9 mouse cellular contexts compared by ENCODE assay signal in genomic region chr6:114131122-114131872, GRCm38 (mm10). TPM values are rescaled to one million over a fixed set of nuclear protein-coding genes. Genes with fewer than 3 reads are reported as not detected.
DNase-seq lines count a peak whose midpoint lies in the region; ATAC-seq and TF ChIP-seq lines count a peak whose summit lies in the region.
"Had no signal": no experiment of that assay in that cellular context is flagged by ENCODE, and none has a peak within 500 bp of the region (broad histone marks: within the 10 kb centered on the region; RNA-seq: fewer than 3 reads in every experiment).

TSS of gene Slc6a11 (plus strand) at chr6:114131241.

- H3K27ac ChIP-seq in heart, embryonic 14.5 days (replicated peaks in 1 of 2; ENCODE audit: control insufficient read depth in 1 of 2, insufficient read depth in 1 of 2, low read depth in 2 of 2, low read length in 2 of 2) = no peak within 1 kb of the TSS
- no peak within 1 kb of the TSS for H3K27ac ChIP-seq in ES-E14 (ENCODE audit: insufficient read depth, low read depth, low read length, poor library complexity, severe bottlenecking)
- peak within 1 kb of the TSS; percentile 66; the same call in 1 of the 2 replicates for H3K27ac ChIP-seq in embryonic facial prominence, embryonic 10.5 days (replicated peaks)
- H3K27ac ChIP-seq in intestine, postnatal 0 days (ENCODE audit: low read depth, low read length) = no peak within 1 kb of the TSS
- peak within 1 kb of the TSS; percentile 55; the same call in 1 of the 2 replicates for H3K27ac ChIP-seq in midbrain, postnatal 0 days (ENCODE audit: low read depth, low read length)

- in situ Hi-C loops in ES-E14 (cut with MboI; ENCODE audit: low sequenced_read_pairs in 2 of 2, unreplicated experiment in 2 of 2) = no loop called here

- H3K27me3 ChIP-seq in heart, embryonic 14.5 days (ENCODE audit: control insufficient read depth, insufficient read depth, low read length) = peaks cover 52% of the 10 kb centered on the region
- H3K27me3 ChIP-seq in embryonic facial prominence, embryonic 10.5 days (replicated peaks; ENCODE audit: low read depth, poor library complexity, severe bottlenecking) = peaks cover 71% of the 10 kb centered on the region
- H3K27me3 ChIP-seq in intestine, postnatal 0 days (replicated peaks; ENCODE audit: control insufficient read depth, insufficient read depth, low read length) = peaks cover 24% of the 10 kb centered on the region
- peaks cover 9% of the 10 kb centered on the region; the same call in 1 of the 2 replicates for H3K27me3 ChIP-seq in midbrain, postnatal 0 days (ENCODE audit: insufficient read depth, low read length)

- peak within 1 kb of the TSS in 1 of 2 experiments; percentile 36; a peak in 3 of 4 replicates for H3K4me3 ChIP-seq in heart, embryonic 14.5 days (ENCODE audit: control insufficient read depth in 1 of 2, insufficient read depth in 1 of 2, low read depth in 1 of 2, low read length in 2 of 2)
- peak within 1 kb of the TSS; percentile 45 to 72; a peak in 3 of 4 replicates for H3K4me3 ChIP-seq in ES-E14 (ENCODE audit: insufficient read depth in 1 of 2, low read depth in 1 of 2, low read length in 2 of 2, poor library complexity in 1 of 2, severe bottlenecking in 1 of 2)
- H3K4me3 ChIP-seq in embryonic facial prominence, embryonic 10.5 days = peak within 1 kb of the TSS; percentile 68
- peak within 1 kb of the TSS; percentile 31 for H3K4me3 ChIP-seq in intestine, postnatal 0 days (ENCODE audit: low read depth, low read length)
- H3K4me3 ChIP-seq in midbrain, postnatal 0 days (ENCODE audit: low read depth, low read length) = peak within 1 kb of the TSS; percentile 47

- 4% methylated on average over 74 of the region's 76 CpGs for WGBS in heart, embryonic 14.5 days
- 4% methylated on average over 76 of the region's 76 CpGs for WGBS in embryonic facial prominence, embryonic 10.5 days
- 3% methylated on average over 64 of the region's 76 CpGs for WGBS in intestine, postnatal 0 days
- 6% methylated on average over 34 of the region's 76 CpGs for WGBS in midbrain, postnatal 0 days

- TF ChIP-seq CTCF in intestine, postnatal 0 days (IDR thresholded peaks at IDR 0.05; ENCODE audit: low read depth) = no peak
- TF ChIP-seq CTCF in midbrain, postnatal 0 days (IDR thresholded peaks at IDR 0.05) = no peak

- no peak for DNase-seq in heart, adult 8-10 months (ENCODE audit: low spot score)
- DNase-seq in ES-E14 (ENCODE audit: low read depth, low spot score) = no peak
- peak; percentile 52 for DNase-seq in embryonic facial prominence, embryonic 10.5 days (ENCODE audit: low spot score)
- peak; percentile 61 for DNase-seq in midbrain, postnatal 0 days (ENCODE audit: low spot score)
- no peak for DNase-seq in natural killer cell, adult 2 months (ENCODE audit: low spot score in 2 of 2)
- no peak for DNase-seq in urinary bladder, postnatal 25 days (ENCODE audit: low spot score)

- H3K9me3 ChIP-seq in heart, embryonic 14.5 days (ENCODE audit: control insufficient read depth, low read length) = no peaks in the 10 kb centered on the region
- no peaks in the 10 kb centered on the region for H3K9me3 ChIP-seq in ES-E14 (ENCODE audit: control insufficient read depth, insufficient read depth, low read depth, low read length)
- H3K9me3 ChIP-seq in embryonic facial prominence, embryonic 10.5 days = no peaks in the 10 kb centered on the region
- no peaks in the 10 kb centered on the region for H3K9me3 ChIP-seq in intestine, postnatal 0 days (ENCODE audit: control insufficient read depth)
- no peaks in the 10 kb centered on the region for H3K9me3 ChIP-seq in midbrain, postnatal 0 days (ENCODE audit: low read length)

- H3K9ac ChIP-seq in heart, embryonic 14.5 days (ENCODE audit: low read length) = peak within 1 kb of the TSS; percentile 8; the same call in 1 of the 2 replicates
- H3K9ac ChIP-seq in ES-E14 (ENCODE audit: insufficient read depth, low read depth, low read length, poor library complexity, severe bottlenecking) = peak within 1 kb of the TSS; percentile 55; the same call in 1 of the 2 replicates
- no peak within 1 kb of the TSS for H3K9ac ChIP-seq in intestine, postnatal 0 days (ENCODE audit: low read depth, low read length)
- peak within 1 kb of the TSS; percentile 76 for H3K9ac ChIP-seq in midbrain, postnatal 0 days (replicated peaks; ENCODE audit: low read length, poor library complexity, severe bottlenecking)

- no peak for ATAC-seq in heart, embryonic 14.5 days (ENCODE audit: insufficient number of reproducible peaks, insufficient read depth, low FRiP score, low read depth)
- no peak for ATAC-seq in intestine, postnatal 0 days
- peak; percentile 69 for ATAC-seq in midbrain, postnatal 0 days (ENCODE audit: low FRiP score)

- no peaks in the 10 kb centered on the region for H3K4me1 ChIP-seq in heart, embryonic 14.5 days (ENCODE audit: control insufficient read depth in 2 of 2, insufficient read depth in 2 of 2, low read length in 2 of 2)
- 0 out of 4 replicates have a peak, but pooled peaks cover 0 to 2% of the 10 kb centered on the region in 2 experiments for H3K4me1 ChIP-seq in ES-E14 (ENCODE audit: control insufficient read depth in 2 of 2, insufficient read depth in 2 of 2, low read length in 2 of 2, poor library complexity in 1 of 2)
- peaks cover 9% of the 10 kb centered on the region for H3K4me1 ChIP-seq in embryonic facial prominence, embryonic 10.5 days
- H3K4me1 ChIP-seq in intestine, postnatal 0 days (replicated peaks; ENCODE audit: control insufficient read depth, insufficient read depth, low read length) = no peaks in the 10 kb centered on the region
- H3K4me1 ChIP-seq in midbrain, postnatal 0 days (ENCODE audit: insufficient read depth, low read length) = peaks cover 5% of the 10 kb centered on the region; the same call in 1 of the 2 replicates

- H3K4me2 ChIP-seq in heart, embryonic 14.5 days (ENCODE audit: low read length) = peak within 1 kb of the TSS; percentile 64
- peak within 1 kb of the TSS; percentile 55 for H3K4me2 ChIP-seq in intestine, postnatal 0 days (replicated peaks; ENCODE audit: low read depth)
- peak within 1 kb of the TSS; percentile 77 for H3K4me2 ChIP-seq in midbrain, postnatal 0 days (ENCODE audit: low read depth, low read length, poor library complexity, severe bottlenecking)

- H3K36me3 ChIP-seq in heart, embryonic 14.5 days (ENCODE audit: control insufficient read depth, insufficient read depth, low read length) = no peaks in the 10 kb centered on the region
- no peaks in the 10 kb centered on the region for H3K36me3 ChIP-seq in ES-E14 (ENCODE audit: control insufficient read depth, insufficient read depth, low read length, poor library complexity, severe bottlenecking)
- H3K36me3 ChIP-seq in embryonic facial prominence, embryonic 10.5 days (replicated peaks) = no peaks in the 10 kb centered on the region
- H3K36me3 ChIP-seq in intestine, postnatal 0 days (ENCODE audit: control insufficient read depth, insufficient read depth) = no peaks in the 10 kb centered on the region
- H3K36me3 ChIP-seq in midbrain, postnatal 0 days (ENCODE audit: insufficient read depth, low read length) = no peaks in the 10 kb centered on the region

TF ChIP-seq in ES-E14, 5 proteins besides CTCF, POLR2A, EP300 and RAD21:
- TF ChIP-seq HCFC1 (IDR thresholded peaks at IDR 0.05; ENCODE audit: borderline replicate concordance, insufficient read depth, low read length) = no peak
- no peak for TF ChIP-seq CHD2 (IDR thresholded peaks at IDR 0.05; ENCODE audit: low read depth, low read length)
- no peak for TF ChIP-seq MAFK (IDR thresholded peaks at IDR 0.05; ENCODE audit: insufficient read depth, low read depth, low read length)
- no peak for TF ChIP-seq ZC3H11A (IDR thresholded peaks at IDR 0.05; ENCODE audit: borderline replicate concordance, low read depth, low read length)
- no peak for TF ChIP-seq ZNF384 (IDR thresholded peaks at IDR 0.05; ENCODE audit: low read depth, low read length)

RNA-seq across cellular contexts. Expression of gene Slc6a11, which starts in this region (rescaled TPM):
- not detected in 2 replicates for polyA plus RNA-seq in heart, embryonic 14.5 days (2014; fragmentation: Nextera tagmentation; extraction: Ambion mirVana)
- total RNA-seq in heart, adult 8-10 months (2022) = not detected
- 0.05 and 0.13 TPM in 2 replicates for total RNA-seq in ES-E14 (2012; rRNA removed)
- polyA plus RNA-seq in embryonic facial prominence, embryonic 10.5 days (2016; fragmentation: Nextera tagmentation; extraction: Ambion mirVana) = 0.20 and 0.42 TPM in 2 replicates
- polyA plus RNA-seq in intestine, postnatal 0 days (2015; fragmentation: Nextera tagmentation; extraction: Ambion mirVana) = 0.04 TPM in 1 of 2 replicates, not detected in the other
- total RNA-seq in midbrain, postnatal 0 days (2014; rRNA removed) = 162 and 233 TPM in 2 replicates
- 109 and 115 TPM in 2 replicates for polyA plus RNA-seq in midbrain, postnatal 0 days (2015; fragmentation: Nextera tagmentation; extraction: Ambion mirVana)
- polyA plus RNA-seq: spleen, adult 2 months had no signal

Comparison
In these comparisons a context has a peak if more than half of its experiments do, and no peak if none do; other contexts are left out.
1. RNA of gene Slc6a11 (total RNA-seq): 162 to 233 TPM in midbrain, postnatal 0 days; 0.05 to 0.13 TPM in ES-E14 and not detected in heart, adult 8-10 months; every median in the first group is over 100 times any median in the second.
2. RNA of gene Slc6a11 (polyA plus RNA-seq): 109 to 115 TPM in midbrain, postnatal 0 days; 0.20 to 0.42 TPM in embryonic facial prominence, embryonic 10.5 days, not detected in heart, embryonic 14.5 days and 0.04 TPM in intestine, postnatal 0 days; every median in the first group is over 10 times any median in the second.
3. Peak in DNase-seq, H3K4me3 ChIP-seq and H3K27ac ChIP-seq in embryonic facial prominence, embryonic 10.5 days; RNA of the gene not detected or under 1 TPM.
4. Peak in every context shown above with its lines, with median percentiles within 50 percentile points of each other: H3K4me2 ChIP-seq.